Mouse (Mus musculus) adrenal gland, postnatal 25 days (tissue): ENCODE data around the gene Trpc4. TPM values are rescaled to one million over a fixed set of nuclear protein-coding genes. Genes with fewer than 3 reads are reported as not detected.

Source experiments
- DNase-seq: peaks from one replicate; pipeline ENCODE4 v3.0.0; 2021; ENCODE audit warnings: mixed read lengths
- long read RNA-seq: library from polyadenylated mRNA; stranded (forward); transcript quantifications from one replicate; pipeline ENCODE4 v2.0.0, GENCODE M21; 2021
- total RNA-seq: library from RNA; stranded (reverse); gene quantifications from 2 replicates; pipeline ENCODE4 v1.2.3, GENCODE M21; 2021

Trpc4 gene
- 0.29 and 0.49 TPM in 2 replicates for total RNA-seq
- long read RNA-seq: 0 reads

- DNase-seq: no peak
Measured at GRCm38 (mm10) chr3:54155639-54156315, at the start of gene Trpc4. TSS of gene Trpc4 (plus strand) at chr3:54156035.

- DNase-seq: no peak
Measured at GRCm38 (mm10) chr3:54111489-54111888, 44.3 kb upstream of the Trpc4 start.

- DNase-seq: no peak
Measured at GRCm38 (mm10) chr3:54135376-54135775, 20.5 kb upstream of the Trpc4 start.

GRCm38 (mm10) chr3:54141376-54141775, 14.5 kb upstream of the Trpc4 start:
- no peak for DNase-seq

- no peak for DNase-seq
Measured at GRCm38 (mm10) chr3:54154844-54155638, 794 bp upstream of the Trpc4 start.

GRCm38 (mm10) chr3:54156316-54157000, 623 bp downstream of the Trpc4 start:
- DNase-seq: no peak

- no peak for DNase-seq
Measured at GRCm38 (mm10) chr3:54170701-54171100, 14.9 kb downstream of the Trpc4 start.

- DNase-seq: no peak
Measured at GRCm38 (mm10) chr3:54177296-54177695, 21.5 kb downstream of the Trpc4 start.

- DNase-seq: no peak
Measured at GRCm38 (mm10) chr3:54190932-54191668, 35.3 kb downstream of the Trpc4 start.

GRCm38 (mm10) chr3:54201231-54201630, 45.4 kb downstream of the Trpc4 start:
- peak; percentile 3 for DNase-seq

- DNase-seq: no peak
Measured at GRCm38 (mm10) chr3:54204386-54204785, 48.6 kb downstream of the Trpc4 start.

GRCm38 (mm10) chr3:54210112-54210511, 54.3 kb downstream of the Trpc4 start:
- DNase-seq: no peak

GRCm38 (mm10) chr3:54211441-54211840, 55.6 kb downstream of the Trpc4 start:
- DNase-seq: no peak

GRCm38 (mm10) chr3:54222549-54222948, 66.7 kb downstream of the Trpc4 start:
- DNase-seq: no peak

- DNase-seq: no peak
Measured at GRCm38 (mm10) chr3:54228463-54228862, 72.6 kb downstream of the Trpc4 start.

- no peak for DNase-seq
Measured at GRCm38 (mm10) chr3:54238891-54239290, 83.1 kb downstream of the Trpc4 start.

GRCm38 (mm10) chr3:54239426-54239825, 83.6 kb downstream of the Trpc4 start:
- no peak for DNase-seq

- DNase-seq: no peak
Measured at GRCm38 (mm10) chr3:54243136-54243535, 87.3 kb downstream of the Trpc4 start.

GRCm38 (mm10) chr3:54244729-54245465, 89.1 kb downstream of the Trpc4 start:
- no peak for DNase-seq

- no peak for DNase-seq
Measured at GRCm38 (mm10) chr3:54246416-54246815, 90.6 kb downstream of the Trpc4 start.

GRCm38 (mm10) chr3:54249311-54249710, 93.5 kb downstream of the Trpc4 start:
- no peak for DNase-seq

GRCm38 (mm10) chr3:54266943-54267342, 111.1 kb downstream of the Trpc4 start:
- DNase-seq: no peak
